Mouse (Mus musculus) cerebellum, adult 8-10 months (tissue): ENCODE measurements around the gene Fam124a.
"Not testable (repeated sequence)": the region's sequence is repeated elsewhere in the genome, so short reads cannot be mapped to it uniquely, and the experiment has no call there.

ENCODE experiments used
- DNase-seq: peaks from one replicate; pipeline ENCODE4 v3.0.0; 2022

Fam124a gene

DNA sequence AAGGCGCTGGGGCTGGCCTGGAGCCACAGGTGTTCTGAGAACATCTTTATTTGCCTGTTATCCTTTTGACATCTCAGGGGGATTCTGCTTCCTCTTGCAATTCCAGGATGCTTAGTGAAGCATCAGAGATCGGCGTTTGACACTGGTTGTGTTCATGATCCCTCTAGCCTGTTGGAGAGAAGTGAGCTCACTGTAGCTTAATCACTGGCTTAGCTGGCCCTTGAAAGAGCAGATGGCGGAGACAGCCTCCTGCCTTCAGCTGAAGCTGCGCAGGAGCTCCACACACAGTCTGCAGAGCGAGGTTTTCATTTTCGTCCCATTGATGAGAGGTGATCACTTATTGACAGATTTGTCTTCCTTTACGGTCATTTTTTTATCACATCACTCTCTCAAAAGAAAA, 20.3 kb downstream of the Fam124a start:
- peak; percentile 17 for DNase-seq

DNA sequence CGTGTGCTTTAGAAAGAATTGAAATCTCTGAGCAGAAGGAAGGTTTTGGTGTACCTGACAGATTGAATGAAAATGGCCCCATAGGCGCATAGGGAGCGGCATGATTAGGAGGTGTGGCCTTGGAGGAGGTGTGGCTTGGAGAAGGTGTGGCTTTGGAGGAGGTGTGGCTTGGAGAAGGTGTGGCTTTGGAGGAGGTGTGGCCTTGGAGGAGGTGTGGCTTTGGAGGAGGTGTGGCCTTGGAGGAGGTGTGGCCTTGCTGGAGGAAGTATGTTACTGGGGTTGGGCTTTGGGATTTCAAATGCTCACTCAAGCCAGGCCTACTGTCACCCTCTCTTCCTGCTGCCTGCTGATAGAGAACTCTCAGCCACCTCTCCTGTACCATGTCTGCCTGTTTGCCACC, 25.4 kb downstream of the Fam124a start:
- no peak for DNase-seq

- no peak for DNase-seq
These were observed 26.2 kb downstream of the Fam124a start for GRCm38 (mm10) chr14:62581768-62582167.

DNA sequence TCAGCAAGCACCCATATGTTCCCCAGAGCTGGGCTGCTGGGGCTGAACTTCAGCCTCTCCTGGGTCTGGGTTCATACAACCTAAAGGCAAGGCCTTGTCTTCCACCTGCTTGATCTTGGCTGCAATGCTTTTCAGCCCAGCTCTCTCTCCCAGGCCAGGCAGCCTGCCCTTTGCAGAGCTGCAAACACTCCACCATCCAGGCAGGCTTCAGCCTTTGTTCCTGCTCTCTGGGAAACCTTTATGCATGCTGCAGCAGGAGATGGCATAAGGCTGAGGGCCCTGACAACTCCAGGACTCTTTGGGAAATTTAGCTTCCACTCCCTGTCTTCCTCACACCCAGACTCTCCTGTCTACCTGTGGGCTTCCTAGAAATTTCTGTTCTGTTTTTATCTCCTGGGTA, 29.1 kb downstream of the Fam124a start:
- DNase-seq = no peak

DNA sequence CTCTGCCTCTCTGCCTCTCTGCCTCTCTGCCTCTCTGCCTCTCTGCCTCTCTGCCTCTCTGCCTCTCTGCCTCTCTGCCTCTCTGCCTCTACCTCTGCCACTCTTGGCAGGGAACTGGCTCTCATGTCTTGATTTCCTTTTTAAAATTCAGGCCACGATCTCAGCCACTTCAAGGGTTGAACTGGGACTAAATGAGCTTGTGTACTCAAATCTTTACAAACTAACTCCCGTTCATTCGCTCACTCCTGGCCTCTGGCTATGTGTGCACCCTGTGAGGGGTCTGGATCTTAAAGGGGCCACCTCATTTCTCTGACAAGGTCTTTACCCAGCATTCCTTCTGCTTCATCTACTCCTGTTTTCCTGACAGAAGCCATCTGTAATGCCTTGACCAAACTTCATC, 29.8 kb downstream of the Fam124a start:
- DNase-seq = no peak

DNA sequence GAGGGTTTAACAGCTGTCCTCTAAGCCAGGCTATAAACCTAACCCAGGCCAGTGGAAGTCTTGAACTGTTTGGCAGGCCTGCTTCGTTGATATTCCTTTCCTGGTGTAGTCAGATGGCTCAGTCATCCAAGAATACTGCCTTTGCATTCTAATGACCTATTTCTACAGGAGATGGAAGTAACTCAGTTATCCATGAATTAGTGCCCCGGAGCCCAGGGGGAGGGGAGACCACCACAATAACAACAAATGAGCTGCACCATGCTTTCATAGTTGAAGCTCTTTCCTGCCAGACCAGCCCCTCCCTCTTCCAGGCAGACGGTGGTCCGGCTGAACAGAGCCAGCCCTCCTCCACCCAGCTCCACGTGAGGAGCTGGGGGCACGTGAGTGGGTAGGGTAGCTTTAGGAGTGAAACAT, 44.6 kb downstream of the Fam124a start:
- DNase-seq = no peak

GRCm38 (mm10) chr14:62602271-62602670, 46.7 kb downstream of the Fam124a start:
- no peak for DNase-seq

GRCm38 (mm10) chr14:62602869-62603268, 47.3 kb downstream of the Fam124a start:
- DNase-seq = no peak

DNA sequence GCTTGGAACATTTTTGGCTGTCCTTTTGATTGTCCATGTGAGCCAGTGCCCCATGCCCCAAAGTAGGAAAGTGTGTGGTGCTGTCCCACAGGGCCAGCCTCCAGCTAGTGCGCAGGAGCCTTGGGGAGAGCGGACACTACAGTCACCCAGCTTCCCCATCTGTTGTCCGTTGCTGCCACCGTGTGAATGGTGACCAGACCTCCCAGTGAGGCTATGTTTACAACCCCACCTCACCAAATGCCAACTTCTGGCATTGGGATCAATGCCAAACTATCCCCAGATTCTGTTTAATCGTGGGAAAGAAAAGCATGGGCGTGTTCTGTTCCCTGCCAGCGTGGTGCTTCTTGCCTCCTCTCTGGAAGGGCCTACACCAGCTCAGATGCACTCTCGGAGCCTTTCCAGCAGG, 52.3 kb downstream of the Fam124a start:
- DNase-seq = peak; percentile 16

- no peak for DNase-seq
These were observed 54.4 kb downstream of the Fam124a start for GRCm38 (mm10) chr14:62609904-62610303.

- DNase-seq = no peak
These were observed 66.9 kb downstream of the Fam124a start for GRCm38 (mm10) chr14:62622393-62622792.

DNA sequence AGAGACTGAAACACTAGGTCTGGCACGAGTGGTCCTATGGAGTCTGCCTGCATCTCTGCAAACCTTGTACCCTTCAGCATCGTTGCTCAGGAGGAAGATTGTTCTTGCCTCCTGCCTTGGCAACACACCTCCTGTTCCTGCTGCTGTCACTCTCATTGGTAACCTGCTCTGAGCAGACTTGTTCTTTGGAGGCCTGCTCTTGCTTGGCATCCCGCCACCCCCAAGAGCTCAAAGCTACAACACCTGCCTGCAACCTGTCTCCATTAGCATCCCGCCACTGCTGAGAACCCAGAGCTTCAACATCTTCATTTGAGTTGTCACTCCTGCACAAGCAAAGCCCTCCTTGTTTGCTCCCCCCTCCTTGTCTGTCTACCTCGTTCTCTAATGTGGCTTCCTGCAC, 72.4 kb downstream of the Fam124a start:
- DNase-seq = peak; percentile 70

DNA sequence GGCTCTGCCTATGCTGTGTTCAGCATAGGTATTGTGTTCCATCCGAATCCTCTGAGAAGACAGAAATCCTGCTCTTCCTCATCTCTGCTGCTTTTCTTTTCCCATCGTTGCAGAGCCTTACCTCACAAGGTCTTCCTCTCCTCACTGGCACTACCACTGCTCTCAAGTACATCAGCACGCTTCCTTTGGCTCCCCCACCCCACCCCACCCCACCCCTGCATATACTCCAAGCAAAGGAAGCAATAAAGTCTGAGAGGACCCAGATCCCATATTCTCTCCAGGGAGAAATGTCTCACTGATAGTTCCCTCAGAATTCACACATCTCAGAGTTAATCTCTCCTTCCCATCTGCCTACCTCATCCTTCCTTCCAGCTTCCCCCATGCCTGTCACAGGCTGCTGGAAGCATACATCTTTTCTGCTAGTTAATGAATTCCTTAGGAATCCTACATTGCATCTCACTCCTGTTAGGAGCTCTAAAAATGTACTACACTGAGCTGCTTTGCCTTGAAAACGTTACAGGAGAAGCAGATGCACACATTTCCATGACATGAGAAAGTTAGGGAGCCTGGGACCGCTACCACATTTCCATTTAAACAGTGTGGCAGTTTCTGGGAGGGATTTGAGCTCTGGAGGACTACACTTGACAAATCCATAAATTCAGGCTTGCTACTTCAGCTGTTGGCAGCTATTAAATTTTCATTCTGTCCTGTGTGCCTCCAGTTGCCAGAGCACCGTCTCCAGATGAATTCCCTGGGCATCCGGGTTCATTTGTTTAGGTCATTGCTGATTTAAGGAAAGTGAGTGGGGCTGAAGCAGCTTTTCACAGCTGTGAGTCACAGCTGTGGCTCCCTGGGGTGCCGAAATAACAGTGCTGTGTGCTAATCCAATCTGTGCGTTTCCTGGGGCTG, 82.2 kb downstream of the Fam124a start:
- DNase-seq = no peak

GRCm38 (mm10) chr14:62638345-62638702, 82.8 kb downstream of the Fam124a start:
- no peak for DNase-seq

DNA sequence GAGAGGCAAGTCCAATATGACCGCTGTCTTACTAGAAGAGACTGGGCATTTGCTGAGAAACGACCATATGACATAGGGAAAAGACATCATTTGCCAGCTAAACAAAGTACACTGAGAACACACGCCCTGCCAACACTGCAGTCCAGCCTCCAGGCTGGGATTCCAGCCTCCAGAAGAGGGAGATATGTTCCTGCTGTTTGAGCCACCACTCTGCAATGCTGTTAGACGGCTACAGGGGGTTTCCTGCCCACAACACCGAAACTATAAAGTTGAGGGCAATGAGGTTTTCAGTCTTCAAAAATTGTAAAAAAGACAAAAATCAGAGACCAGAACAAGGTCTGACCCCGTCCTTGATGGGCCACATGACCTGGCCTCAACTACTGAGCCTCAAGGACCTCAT, 83.6 kb downstream of the Fam124a start:
- DNase-seq = no peak

DNA sequence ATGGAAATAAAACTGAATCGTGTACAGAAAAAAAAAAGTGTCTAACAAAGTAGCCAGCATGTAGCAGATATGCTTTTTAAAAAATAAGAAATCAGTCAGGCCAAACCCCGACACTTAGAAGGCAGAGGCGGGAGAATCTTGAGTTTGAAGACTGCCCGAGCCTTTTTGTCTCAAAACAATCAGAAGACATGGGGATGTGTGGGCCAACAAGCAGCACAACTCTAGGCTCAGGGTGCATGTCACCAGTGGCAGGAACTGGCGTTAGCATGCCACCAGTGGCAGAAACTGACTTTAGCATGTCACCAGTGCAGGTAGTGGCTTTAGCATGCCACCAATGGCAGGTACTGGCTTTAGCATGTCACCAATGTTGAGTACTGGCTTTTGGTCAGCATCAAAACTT, 84.0 kb downstream of the Fam124a start:
- DNase-seq = no peak

DNA sequence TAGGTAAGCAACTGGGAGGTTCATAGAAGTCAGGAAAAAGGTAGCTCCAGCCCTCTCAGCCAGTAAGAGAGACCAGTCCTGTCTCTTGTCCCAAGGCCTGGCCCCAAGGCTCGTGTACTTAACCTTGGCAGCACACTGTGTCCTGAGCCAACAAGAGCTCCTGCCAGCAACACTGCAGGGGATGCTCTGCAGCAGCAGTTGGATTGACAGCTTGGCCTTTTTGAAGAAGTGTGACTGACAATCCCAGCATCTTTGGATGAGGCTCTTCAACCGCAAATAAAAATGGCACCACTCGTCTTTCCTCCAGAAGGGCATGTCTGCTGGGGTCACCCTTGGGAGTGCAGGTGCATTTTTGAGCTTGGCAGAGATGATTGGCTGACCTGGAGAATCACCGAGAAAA, 84.9 kb downstream of the Fam124a start:
- no peak for DNase-seq

DNA sequence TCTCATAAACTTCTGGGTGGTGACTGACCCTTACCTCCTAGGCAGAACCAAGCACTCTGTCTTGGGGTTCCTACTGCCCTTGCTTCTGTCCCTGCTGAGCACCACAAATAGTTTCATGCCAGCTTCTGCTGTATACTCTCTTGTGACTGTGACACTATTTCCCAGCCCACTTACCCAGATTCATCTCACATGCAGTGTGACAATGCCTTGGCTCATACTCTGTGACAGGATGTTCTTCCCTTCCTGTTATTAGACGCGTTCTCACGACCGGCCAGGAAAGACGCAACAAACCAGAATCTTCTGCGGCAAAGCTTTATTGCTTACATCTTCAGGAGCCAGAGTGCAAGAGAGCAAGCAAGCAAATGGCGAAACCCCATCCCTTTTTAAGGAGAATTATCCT, 86.8 kb downstream of the Fam124a start:
- DNase-seq = not testable (repeated sequence)

GRCm38 (mm10) chr14:62648405-62648804, 92.9 kb downstream of the Fam124a start:
- DNase-seq = no peak

DNA sequence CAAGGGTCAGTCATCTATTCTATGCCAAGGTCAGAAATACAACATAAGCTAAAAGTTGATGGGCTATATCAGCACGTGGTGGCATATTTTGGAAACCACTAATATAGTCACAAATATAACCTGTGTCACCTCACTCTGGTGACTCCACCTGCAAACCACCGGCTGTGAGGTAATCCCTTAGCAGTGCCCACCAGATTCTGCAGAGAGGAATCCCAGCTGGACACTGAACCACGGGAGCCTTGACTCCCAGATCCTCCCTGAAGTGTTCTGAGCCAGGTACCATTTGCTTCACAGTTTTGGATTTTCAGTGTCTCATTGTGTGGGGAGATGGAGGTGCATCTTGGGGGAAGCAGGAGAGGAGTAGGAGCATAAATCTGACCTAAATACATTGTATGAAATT, 94.8 kb downstream of the Fam124a start:
- DNase-seq = no peak

DNA sequence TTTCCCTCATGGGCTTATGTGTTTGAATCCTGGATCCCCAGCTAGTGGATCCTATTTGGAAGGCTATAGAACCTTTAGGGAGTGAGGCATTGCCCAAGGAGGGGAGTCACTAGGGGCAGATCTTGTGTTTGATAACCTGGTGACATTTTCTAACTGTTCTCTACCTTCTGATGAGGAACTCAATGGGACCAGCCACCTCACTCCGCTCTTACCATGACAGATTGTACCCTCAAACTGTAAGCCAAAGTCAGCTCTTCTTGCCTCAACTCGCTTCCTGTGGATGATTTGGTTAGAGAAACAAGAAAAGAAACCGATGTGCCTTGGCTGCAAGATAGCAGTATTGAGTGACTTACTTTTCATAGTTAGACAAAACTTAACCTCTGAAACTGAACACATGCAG, 96.2 kb downstream of the Fam124a start:
- DNase-seq = no peak

- no peak for DNase-seq
These were observed 100.5 kb downstream of the Fam124a start for GRCm38 (mm10) chr14:62655996-62656395.

DNA sequence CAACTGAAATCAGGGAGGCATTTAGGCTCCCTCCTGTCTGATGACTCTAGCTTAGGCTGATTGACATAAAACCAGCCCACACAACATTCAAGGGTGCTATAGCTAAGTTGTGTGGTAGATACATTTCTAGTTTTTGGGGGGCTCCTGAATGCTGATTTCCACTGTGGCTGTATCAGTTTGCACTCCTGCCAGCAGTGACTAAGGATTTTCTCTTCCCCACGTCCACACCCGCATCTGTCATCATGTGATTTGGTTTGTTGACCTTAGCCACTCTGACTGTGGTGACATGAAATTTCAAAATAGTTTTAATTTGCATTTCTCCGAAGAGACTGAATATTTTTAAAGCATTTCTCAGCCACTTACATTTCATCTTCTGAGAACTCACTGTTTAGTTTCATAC, 101.9 kb downstream of the Fam124a start:
- DNase-seq = no peak
